Mouse (Mus musculus): Measurements from ENCODE around the gene Zfp830.

GRCm38 (mm10) chr11:82782197-82782596 is 18.1 kb downstream of the Zfp830 start:
- no peak for TF ChIP-seq MAX (IDR thresholded peaks at IDR 0.05)
- TF ChIP-seq MYOD1 (IDR thresholded peaks at IDR 0.05; ENCODE audit: control insufficient read depth, insufficient read length, low read depth): no peak
- no peak for TF ChIP-seq CTCF (IDR thresholded peaks at IDR 0.05; ENCODE audit: control insufficient read depth, insufficient read depth, insufficient read length)
